Mouse (Mus musculus) heart, adult 2 months (tissue): Measurements from ENCODE around the gene Cabin1. TPM values are rescaled to one million over a fixed set of nuclear protein-coding genes. Genes with fewer than 3 reads are reported as not detected.
A peak's percentile ranks its signal among the peaks of the same experiment; 100 is the strongest.

ENCODE experiments used
- DNase-seq, 2 experiments: peaks; one replicate each; pipeline ENCODE4 v3.0.0; 2021
- H3K27ac ChIP-seq: fragments of 200-600 bp; 2 replicates; pipeline ENCODE4 v1.8.1; 2022
- H3K27me3 ChIP-seq: fragments of 200-500 bp; 2 replicates; pipeline ENCODE4 v1.6.1; 2012; ENCODE audit warnings: mild to moderate bottlenecking, low read length, inconsistent platforms, mixed read lengths; ENCODE audit not compliant: control insufficient read depth, insufficient read depth
- H3K36me3 ChIP-seq: fragments of 200-500 bp; 2 replicates; pipeline ENCODE4 v1.6.1; 2012; ENCODE audit warnings: low read length, inconsistent platforms; ENCODE audit not compliant: control insufficient read depth, insufficient read depth
- H3K4me1 ChIP-seq: fragments of 200-500 bp; 2 replicates; pipeline ENCODE4 v1.6.1; 2011; ENCODE audit warnings: low read length; ENCODE audit not compliant: control insufficient read depth, insufficient read depth
- H3K4me3 ChIP-seq: fragments of 200-600 bp; 2 replicates; pipeline ENCODE4 v1.8.1; 2022
- H3K79me2 ChIP-seq: fragments of 200-500 bp; replicated peaks from 2 replicates; pipeline ENCODE4 v1.6.1; 2012; ENCODE audit warnings: mild to moderate bottlenecking, inconsistent platforms, low read length, moderate library complexity, mixed read lengths; ENCODE audit not compliant: control insufficient read depth, insufficient read depth
- H3K9ac ChIP-seq: fragments of 200-500 bp; 2 replicates; pipeline ENCODE4 v1.6.1; 2012; ENCODE audit warnings: low read depth, mild to moderate bottlenecking, control low read depth, inconsistent platforms, low read length, mixed read lengths
- CTCF ChIP-seq: fragments of 200-600 bp; IDR thresholded peaks from 2 replicates; pipeline ENCODE4 v1.8.1; 2022; ENCODE audit warnings: antibody characterized with exemption, mild to moderate bottlenecking, moderate library complexity
- EP300 ChIP-seq: fragments of 200-500 bp; IDR thresholded peaks from 2 replicates; pipeline ENCODE4 v1.6.1; 2011; ENCODE audit warnings: low read depth, low read length, control low read depth; ENCODE audit not compliant: insufficient read depth
- POLR2A ChIP-seq: fragments of 200-500 bp; IDR thresholded peaks from 2 replicates; pipeline ENCODE4 v1.6.1; 2011; ENCODE audit warnings: mild to moderate bottlenecking, low read depth, low read length, control low read depth; ENCODE audit not compliant: insufficient read depth
- WGBS: fragments of 180-500 bp; shearing (Covaris S2); methylation state at CpG from one replicate; pipeline ENCODE4 v1.1.7; 2018; 5-methylcytosine and 5-hydroxymethylcytosine counted together
- intact Hi-C: fragments of 180-260 bp; cut with DNase I; formaldehyde crosslinking; loops from one replicate; pipeline ENCODE4 v1.15.1; 2025
- polyA plus RNA-seq: library from polyadenylated mRNA; depleted of rRNA; stranded (reverse); fragments of >200 nt; gene quantifications from 2 replicates; pipeline ENCODE4 v1.2.3, GENCODE M21; 2012
- total RNA-seq, 2 experiments: library from RNA; stranded (reverse); gene quantifications; 2 replicates each; pipeline ENCODE4 v1.2.3; 2021

Gene Cabin1
- total and polyA plus RNA-seq, 3 experiments = 13.6 to 19.9 (median 17.9) TPM

- no peak for TF ChIP-seq CTCF
- TF ChIP-seq EP300 = no peak
- TF ChIP-seq POLR2A = no peak
- intact Hi-C loops = no loop called here
Observed at GRCm38 (mm10) chr10:75645616-75646015, 118.5 kb downstream of the Cabin1 start.

GRCm38 (mm10) chr10:75643741-75644343 lies 120.3 kb downstream of the Cabin1 start, which contains the start of gene Susd2:
Gene Susd2, minus strand, starts transcription at chr10:75644008.
- Histone ChIP-seq H3K36me3 (no peaks in the 10 kb centered on the region), H3K27me3 (no peaks in the 10 kb centered on the region), H3K4me3 (no peak within 1 kb of the TSS), H3K27ac (no peak within 1 kb of the TSS; the same call in 1 of the 2 replicates), H3K79me2 (no peaks in the 10 kb centered on the region), H3K9ac (no peak within 1 kb of the TSS), H3K4me1 (0 out of 2 replicates have a peak, but pooled peaks cover 2% of the 10 kb centered on the region)
- TF ChIP-seq CTCF = no peak
- no peak for TF ChIP-seq EP300
- TF ChIP-seq POLR2A = no peak
- intact Hi-C loops = no loop called here
- WGBS = 22% methylated on average over 11 of the region's 11 CpGs
- DNase-seq = peak in 1 of 2 experiments; percentile 44

More at GRCm38 (mm10) chr10:75645616-75646015, 118.5 kb downstream of the Cabin1 start:
- Histone ChIP-seq H3K27ac (no peak overlapping the region), H3K27me3 (no peaks in the 10 kb centered on the region), H3K79me2 (no peaks in the 10 kb centered on the region), H3K36me3 (no peaks in the 10 kb centered on the region), H3K9ac (no peak overlapping the region), H3K4me3 (no peak overlapping the region), H3K4me1 (0 out of 2 replicates have a peak, but pooled peaks cover 2% of the 10 kb centered on the region)
- no peak for DNase-seq
- 90% methylated on average over 8 of the region's 8 CpGs for WGBS

GRCm38 (mm10) chr10:75642891-75643290 lies 121.2 kb downstream of the Cabin1 start:
- H3K27ac ChIP-seq = no peak overlapping the region; the same call in 1 of the 2 replicates
- 90% methylated on average over 2 of the region's 2 CpGs for WGBS
- no peak overlapping the region for H3K9ac ChIP-seq
- 0 out of 2 replicates have a peak, but pooled peaks cover 2% of the 10 kb centered on the region for H3K4me1 ChIP-seq
- no peak for TF ChIP-seq POLR2A
- no peak for TF ChIP-seq CTCF
- no peak for TF ChIP-seq EP300
- intact Hi-C loops = no loop called here
- H3K27me3 ChIP-seq = no peaks in the 10 kb centered on the region
- H3K79me2 ChIP-seq = no peaks in the 10 kb centered on the region
- no peak overlapping the region for H3K4me3 ChIP-seq
- H3K36me3 ChIP-seq = no peaks in the 10 kb centered on the region
- DNase-seq = no peak

- 80% methylated on average over 9 of the region's 9 CpGs for WGBS
- no peaks in the 10 kb centered on the region for H3K79me2 ChIP-seq
- TF ChIP-seq CTCF (no peak), POLR2A (no peak), EP300 (no peak)
- 0 out of 2 replicates have a peak, but pooled peaks cover 2% of the 10 kb centered on the region for H3K4me1 ChIP-seq
- H3K4me3 ChIP-seq = no peak overlapping the region
- intact Hi-C loops = no loop called here
- H3K9ac ChIP-seq = no peak overlapping the region
- no peaks in the 10 kb centered on the region for H3K27me3 ChIP-seq
- no peaks in the 10 kb centered on the region for H3K36me3 ChIP-seq
- no peak for DNase-seq
- no peak overlapping the region for H3K27ac ChIP-seq
Observed at GRCm38 (mm10) chr10:75642436-75642835, 121.7 kb downstream of the Cabin1 start.

GRCm38 (mm10) chr10:75641721-75642222 lies 122.4 kb downstream of the Cabin1 start:
- TF ChIP-seq EP300 (no peak), POLR2A (no peak), CTCF (no peak)
- Histone ChIP-seq H3K4me1 (0 out of 2 replicates have a peak, but pooled peaks cover 2% of the 10 kb centered on the region), H3K79me2 (no peaks in the 10 kb centered on the region), H3K36me3 (no peaks in the 10 kb centered on the region), H3K9ac (no peak overlapping the region), H3K4me3 (no peak overlapping the region), H3K27me3 (no peaks in the 10 kb centered on the region), H3K27ac (no peak overlapping the region)
- WGBS = 88% methylated on average over 7 of the region's 7 CpGs
- intact Hi-C loops = no loop called here
- DNase-seq = no peak

GRCm38 (mm10) chr10:75637711-75638110 lies 126.4 kb downstream of the Cabin1 start:
- Histone ChIP-seq H3K36me3 (no peaks in the 10 kb centered on the region), H3K27me3 (no peaks in the 10 kb centered on the region), H3K4me3 (no peak overlapping the region), H3K9ac (no peak overlapping the region), H3K79me2 (no peaks in the 10 kb centered on the region), H3K27ac (no peak overlapping the region), H3K4me1 (no peaks in the 10 kb centered on the region)
- TF ChIP-seq CTCF = no peak
- TF ChIP-seq POLR2A = no peak
- TF ChIP-seq EP300 = no peak
- DNase-seq = no peak
- intact Hi-C loops = loop anchor here (5.0 kb wide), 1 partner anchor 40 kb away; no protein-coding TSS in a partner anchor
- 85% methylated on average over 11 of the region's 11 CpGs for WGBS
